Mouse (Mus musculus): ENCODE measurements at regions not wholly inside any gene's neighbourhood (a gene's known extent, or its start where the extent isn't known, plus 50 kb on each side); places are given as distances from the start of the nearest gene placed in this dataset.

DNA sequence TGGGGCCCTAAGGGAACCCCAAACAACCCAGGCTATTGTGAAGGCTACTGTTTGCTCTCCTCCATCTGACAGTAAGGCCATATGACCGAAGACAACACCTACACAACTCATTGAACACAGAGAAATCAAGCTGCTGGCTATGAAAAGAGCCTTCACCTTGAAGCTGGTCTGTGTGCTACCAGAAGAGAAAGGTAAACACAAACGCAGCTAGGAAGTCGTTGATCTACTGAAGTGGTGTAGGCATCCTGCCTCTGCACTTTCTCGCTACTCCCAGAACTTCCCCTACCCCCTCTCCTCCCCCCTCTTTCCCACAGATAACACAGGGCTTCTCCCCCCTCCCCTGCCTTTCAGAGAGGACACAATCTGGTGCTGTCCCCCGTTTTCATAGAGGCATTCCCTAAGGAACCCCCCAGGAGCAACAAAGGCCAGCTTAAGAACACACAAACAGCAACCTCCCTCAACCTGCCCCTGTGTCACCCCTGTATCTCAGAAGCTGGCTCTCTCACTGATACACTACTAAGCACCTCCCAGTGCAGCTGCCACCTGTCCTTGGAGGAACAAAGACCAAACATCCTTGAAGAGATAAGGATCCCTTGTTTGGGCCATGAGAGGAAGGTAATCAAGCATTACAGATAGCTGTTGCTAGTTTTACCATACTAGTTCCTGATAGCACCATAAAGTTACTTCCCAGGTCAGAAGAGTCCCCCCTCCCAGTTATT is 368.2 kb upstream of the Pkdcc start:
- TF ChIP-seq CTCF (IDR thresholded peaks at IDR 0.05; ENCODE audit: low read depth, low read length) (no peak), POLR2A (IDR thresholded peaks at IDR 0.05; ENCODE audit: borderline replicate concordance, low read depth, low read length) (no peak)

All from bone marrow macrophage, adult 2 months (primary cell).